Mouse (Mus musculus) megakaryocyte, embryonic 14.5 days (primary cell): Measurements from ENCODE around the gene Ubap2. TPM values are rescaled to one million over a fixed set of nuclear protein-coding genes. Genes with fewer than 3 reads are reported as not detected.
A peak's percentile ranks its signal among the peaks of the same experiment; 100 is the strongest.

Experiments
- H3K27me3 ChIP-seq: replicated peaks from 2 replicates; pipeline ENCODE3; 2012; ENCODE audit warnings: inconsistent platforms
- H3K36me3 ChIP-seq: replicated peaks from 2 replicates; pipeline ENCODE3; 2012; ENCODE audit warnings: low read length, inconsistent platforms, mixed read lengths
- H3K4me1 ChIP-seq: 2 replicates; pipeline ENCODE4 v1.6.1; 2012; ENCODE audit warnings: inconsistent platforms
- H3K4me3 ChIP-seq: replicated peaks from 2 replicates; pipeline ENCODE3; 2012; ENCODE audit warnings: moderate library complexity, mild to moderate bottlenecking, inconsistent platforms
- H3K9me3 ChIP-seq: 2 replicates; pipeline ENCODE4 v1.6.1; 2012; ENCODE audit warnings: inconsistent platforms
- FLI1 ChIP-seq: IDR thresholded peaks from 2 replicates; pipeline ENCODE4 v1.6.1; 2012; ENCODE audit warnings: low read length, inconsistent platforms, mixed read lengths
- GATA1 ChIP-seq: IDR thresholded peaks from 3 replicates; pipeline ENCODE4 v1.6.1; 2012; ENCODE audit warnings: mixed read lengths, low read length, inconsistent platforms, borderline replicate concordance
- polyA plus RNA-seq: library from polyadenylated mRNA; stranded (reverse); fragments of >175 nt; gene quantifications from 2 replicates; pipeline ENCODE4 v1.2.3, GENCODE M21; 2012; ENCODE audit warnings: low replicate concordance; ENCODE audit not compliant: insufficient read depth

Ubap2 gene
- polyA plus RNA-seq, 1 experiment, result 277 TPM

DNA sequence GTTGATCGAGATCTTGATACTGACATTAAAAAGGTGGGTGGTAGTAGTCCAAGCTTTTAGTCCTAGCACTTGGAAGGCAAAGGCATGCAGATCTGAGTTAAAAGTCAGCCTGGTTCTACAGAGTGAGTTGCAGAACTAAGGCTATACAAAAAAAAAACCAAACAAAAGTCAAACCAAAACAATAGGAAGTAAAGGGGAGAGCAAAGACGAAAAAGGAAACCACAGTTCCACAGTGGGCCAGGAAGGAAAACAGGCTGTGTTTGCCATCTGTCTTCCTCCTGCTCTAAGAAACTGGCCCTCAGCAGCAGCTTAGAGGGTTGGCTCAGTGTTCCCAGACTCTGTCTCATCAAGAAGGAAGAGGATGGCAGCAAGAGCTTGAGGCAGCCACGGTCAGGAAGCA is 29.4 kb upstream of the Ubap2 start:
- H3K4me1 ChIP-seq, result peaks cover 66% of the 10 kb centered on the region
- no peaks in the 10 kb centered on the region for H3K27me3 ChIP-seq
- TF ChIP-seq GATA1 (no peak), FLI1 (no peak)
- H3K9me3 ChIP-seq, result no peaks in the 10 kb centered on the region
- peak overlapping the region; percentile 6 for H3K4me3 ChIP-seq
- peaks cover 99% of the 10 kb centered on the region for H3K36me3 ChIP-seq

DNA sequence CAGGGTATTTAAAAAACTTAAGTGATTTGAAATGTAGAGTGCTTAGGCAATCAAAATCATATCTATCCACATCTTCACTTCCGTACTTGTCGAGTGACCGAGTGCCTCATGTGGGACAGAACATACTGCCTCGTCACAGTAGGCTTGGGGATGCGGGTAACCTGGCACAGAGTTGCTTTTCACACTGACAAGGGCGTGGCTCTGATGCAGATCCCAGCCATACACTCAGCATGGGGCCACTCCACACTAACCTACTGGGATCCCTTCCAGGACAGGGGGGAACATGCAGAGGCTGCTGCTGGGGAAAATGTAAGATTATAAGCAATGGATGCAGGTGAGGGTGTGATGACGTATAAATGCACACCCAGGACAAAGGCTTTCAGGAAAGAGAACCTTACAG is 28.7 kb upstream of the Ubap2 start:
- TF ChIP-seq FLI1 (no peak), GATA1 (no peak)
- Histone ChIP-seq H3K27me3 (no peaks in the 10 kb centered on the region), H3K4me3 (peak overlapping the region; percentile 47), H3K4me1 (peaks cover 62% of the 10 kb centered on the region), H3K9me3 (no peaks in the 10 kb centered on the region), H3K36me3 (peaks cover 99% of the 10 kb centered on the region)

DNA sequence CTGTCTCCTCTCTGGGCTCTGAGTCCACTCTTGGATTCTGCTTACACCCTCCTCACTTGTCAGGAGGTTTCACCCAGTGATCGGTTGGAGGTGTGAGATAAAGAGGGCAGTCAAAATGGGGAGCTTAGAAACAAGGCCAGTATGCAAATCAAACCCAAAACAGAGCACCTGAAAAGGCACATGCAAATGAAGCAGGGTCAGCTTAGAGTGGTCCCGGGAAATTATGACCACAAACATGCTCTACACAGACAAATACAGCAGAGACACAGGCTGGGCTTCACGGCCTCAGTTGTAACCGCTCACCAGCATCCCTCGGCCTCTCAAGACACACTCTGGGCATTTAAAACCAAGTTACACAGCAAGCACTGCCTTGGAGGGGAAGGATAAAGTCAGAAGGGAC is 24.0 kb upstream of the Ubap2 start:
- TF ChIP-seq GATA1 (no peak), FLI1 (no peak)
- Histone ChIP-seq H3K4me1 (peaks cover 27% of the 10 kb centered on the region), H3K9me3 (no peaks in the 10 kb centered on the region), H3K27me3 (no peaks in the 10 kb centered on the region), H3K4me3 (no peak overlapping the region), H3K36me3 (peaks cover 99% of the 10 kb centered on the region)

DNA sequence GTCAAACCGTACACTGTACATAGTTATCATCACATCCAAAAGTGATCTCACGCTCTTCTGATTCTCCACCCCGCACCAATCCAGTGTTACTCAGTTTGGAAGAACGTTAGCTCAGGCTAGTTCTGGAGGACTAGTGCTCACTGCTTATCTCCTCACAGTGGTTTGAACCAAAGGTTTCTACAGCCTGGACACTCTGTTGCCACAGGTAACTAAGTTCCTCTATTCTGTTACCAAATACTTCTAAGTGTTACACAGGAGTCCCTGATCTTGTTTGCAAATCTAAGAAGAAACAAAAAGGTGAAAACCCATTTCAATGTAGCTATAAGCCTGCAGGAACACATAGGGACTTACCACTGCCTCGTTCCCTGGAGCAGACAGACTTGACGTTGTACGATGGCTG is 21.0 kb upstream of the Ubap2 start:
- Histone ChIP-seq H3K36me3 (peaks cover 99% of the 10 kb centered on the region), H3K27me3 (no peaks in the 10 kb centered on the region), H3K4me1 (peaks cover 10% of the 10 kb centered on the region), H3K4me3 (no peak overlapping the region), H3K9me3 (no peaks in the 10 kb centered on the region)
- TF ChIP-seq GATA1, result no peak
- no peak for TF ChIP-seq FLI1

DNA sequence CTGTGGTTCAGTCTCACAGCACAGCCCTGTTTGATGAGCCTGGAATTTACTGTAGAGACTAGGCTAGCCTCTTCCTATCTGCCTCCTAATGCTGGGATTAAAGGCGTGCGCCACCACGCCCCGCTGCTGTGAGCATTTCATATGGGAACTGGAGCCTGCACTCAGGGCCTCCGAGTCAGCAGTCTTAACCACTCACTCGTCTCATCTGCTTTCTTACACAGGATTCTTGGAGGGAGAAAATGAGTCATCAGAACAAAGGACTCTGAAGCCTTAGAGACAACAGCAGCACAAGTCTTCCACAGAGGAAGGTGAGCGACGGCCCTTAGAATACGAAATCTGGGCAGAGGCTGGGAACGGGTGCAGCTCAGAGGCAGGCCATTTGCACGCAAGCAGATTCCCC is 20.6 kb upstream of the Ubap2 start:
- Histone ChIP-seq H3K36me3 (peaks cover 99% of the 10 kb centered on the region), H3K4me3 (no peak overlapping the region), H3K4me1 (peaks cover 10% of the 10 kb centered on the region), H3K9me3 (no peaks in the 10 kb centered on the region), H3K27me3 (no peaks in the 10 kb centered on the region)
- TF ChIP-seq FLI1, result no peak
- TF ChIP-seq GATA1, result no peak

DNA sequence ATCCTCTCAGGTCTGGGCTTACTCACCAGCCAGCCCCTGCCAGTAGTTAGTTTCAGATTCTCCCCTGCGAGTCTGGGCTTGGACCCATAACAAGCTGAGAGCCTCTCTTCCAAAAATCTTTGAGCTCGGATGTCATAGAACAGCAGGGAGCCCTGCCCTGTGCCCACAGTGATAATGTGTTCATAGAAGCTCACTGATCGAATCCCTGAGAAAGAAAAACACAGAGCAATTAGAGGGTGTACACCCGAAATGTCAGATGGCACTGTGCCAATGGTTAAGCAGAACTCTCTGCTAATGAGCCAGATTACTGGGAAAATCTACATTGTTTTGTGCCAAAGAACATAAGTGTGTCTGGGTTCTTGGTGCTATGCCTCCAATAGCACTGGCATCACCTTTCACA is 19.0 kb upstream of the Ubap2 start:
- no peak overlapping the region for H3K4me3 ChIP-seq
- peaks cover 10% of the 10 kb centered on the region for H3K4me1 ChIP-seq
- H3K27me3 ChIP-seq, result no peaks in the 10 kb centered on the region
- no peaks in the 10 kb centered on the region for H3K9me3 ChIP-seq
- TF ChIP-seq FLI1 (no peak), GATA1 (no peak)
- peaks cover 93% of the 10 kb centered on the region for H3K36me3 ChIP-seq

DNA sequence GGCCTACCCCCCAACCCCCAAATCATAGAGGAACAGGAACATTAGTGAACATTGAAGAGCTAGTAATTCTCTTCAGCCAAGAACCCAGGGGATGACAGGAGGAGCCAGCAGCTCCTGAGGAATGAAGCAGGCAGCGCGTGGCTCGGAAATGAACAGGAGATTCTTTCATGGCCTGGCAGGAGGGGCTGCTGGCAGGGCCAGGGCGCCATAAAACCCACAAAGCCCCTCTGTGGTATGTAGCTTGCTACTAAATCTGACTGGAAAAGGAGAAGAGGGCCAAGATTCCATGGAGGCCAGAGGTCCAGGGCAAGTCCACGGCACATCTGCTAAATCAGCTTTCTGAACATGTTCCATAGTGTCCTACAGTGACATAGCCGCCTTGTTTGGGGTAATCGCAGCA is 14.9 kb upstream of the Ubap2 start:
- Histone ChIP-seq H3K9me3 (no peaks in the 10 kb centered on the region), H3K27me3 (no peaks in the 10 kb centered on the region), H3K4me3 (no peak overlapping the region), H3K36me3 (peaks cover 53% of the 10 kb centered on the region), H3K4me1 (peaks cover 5% of the 10 kb centered on the region)
- TF ChIP-seq FLI1 (no peak), GATA1 (no peak)

DNA sequence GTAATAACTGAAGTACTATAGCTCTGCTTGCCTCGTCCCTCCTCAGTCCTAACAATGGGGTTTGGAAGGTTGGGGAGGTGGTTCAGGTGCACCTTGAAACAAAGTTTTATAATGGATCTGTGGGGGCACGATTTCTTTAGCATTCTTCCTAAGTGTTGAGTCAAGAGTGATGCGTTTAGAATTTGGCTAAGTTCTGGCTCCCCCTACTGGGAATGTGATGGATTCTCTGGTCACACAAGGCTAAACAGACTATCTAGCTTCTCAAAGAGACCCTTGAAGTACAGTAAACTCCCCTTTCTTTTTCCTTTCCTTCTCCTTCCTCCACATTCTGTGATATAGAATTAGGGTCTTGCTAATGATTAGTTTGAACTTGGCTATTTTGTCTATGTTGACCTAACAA is 11.5 kb upstream of the Ubap2 start:
- Histone ChIP-seq H3K27me3 (no peaks in the 10 kb centered on the region), H3K36me3 (peaks cover 20% of the 10 kb centered on the region), H3K9me3 (no peaks in the 10 kb centered on the region), H3K4me3 (no peak overlapping the region), H3K4me1 (peaks cover 13% of the 10 kb centered on the region)
- TF ChIP-seq GATA1 (no peak), FLI1 (no peak)

DNA sequence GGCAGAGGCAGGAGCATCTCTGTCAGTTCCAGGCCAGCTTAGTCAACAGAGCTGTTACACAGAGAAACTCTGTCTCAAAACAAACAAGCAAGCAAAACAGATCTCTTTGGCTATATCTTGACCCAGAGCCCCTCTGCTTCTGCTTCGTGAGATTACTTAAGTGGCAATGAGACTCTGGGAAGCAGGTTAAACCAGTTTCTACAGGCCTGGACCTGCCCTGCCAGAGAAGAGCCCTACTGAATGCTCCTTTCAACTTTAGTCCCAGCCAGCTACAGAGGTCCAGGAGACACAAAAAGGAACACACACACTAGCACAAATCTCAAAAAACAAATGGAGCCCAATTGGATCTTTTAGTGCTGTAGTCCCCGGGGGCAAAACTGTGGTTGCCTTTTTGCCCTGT is 9.1 kb upstream of the Ubap2 start:
- Histone ChIP-seq H3K9me3 (no peaks in the 10 kb centered on the region), H3K27me3 (no peaks in the 10 kb centered on the region), H3K36me3 (no peaks in the 10 kb centered on the region), H3K4me1 (peaks cover 13% of the 10 kb centered on the region), H3K4me3 (no peak overlapping the region)
- no peak for TF ChIP-seq GATA1
- TF ChIP-seq FLI1, result no peak

DNA sequence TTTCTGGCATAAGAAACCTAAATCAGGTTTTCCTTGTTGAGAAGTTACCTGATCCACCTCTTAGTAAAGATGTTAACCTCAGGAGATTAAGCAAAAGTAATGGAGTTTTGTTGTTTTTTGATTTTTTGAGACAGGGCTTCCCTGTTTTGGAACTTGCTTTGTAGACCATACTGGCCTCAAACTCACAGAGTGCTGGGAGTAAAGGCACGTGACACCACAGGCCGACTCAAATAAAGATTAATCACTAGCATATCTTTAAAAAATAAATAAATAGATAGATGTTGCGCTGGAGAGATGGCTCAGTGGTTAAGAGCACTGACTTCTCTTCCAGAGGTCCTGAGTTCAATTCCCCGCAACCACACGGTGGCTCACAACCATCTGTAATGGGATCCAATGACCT is 983 bp upstream of the Ubap2 start:
- TF ChIP-seq FLI1, result no peak
- TF ChIP-seq GATA1, result no peak
- Histone ChIP-seq H3K4me3 (peak overlapping the region; percentile 92), H3K9me3 (no peaks in the 10 kb centered on the region), H3K36me3 (peaks cover 3% of the 10 kb centered on the region), H3K27me3 (no peaks in the 10 kb centered on the region), H3K4me1 (peaks cover 41% of the 10 kb centered on the region)

DNA sequence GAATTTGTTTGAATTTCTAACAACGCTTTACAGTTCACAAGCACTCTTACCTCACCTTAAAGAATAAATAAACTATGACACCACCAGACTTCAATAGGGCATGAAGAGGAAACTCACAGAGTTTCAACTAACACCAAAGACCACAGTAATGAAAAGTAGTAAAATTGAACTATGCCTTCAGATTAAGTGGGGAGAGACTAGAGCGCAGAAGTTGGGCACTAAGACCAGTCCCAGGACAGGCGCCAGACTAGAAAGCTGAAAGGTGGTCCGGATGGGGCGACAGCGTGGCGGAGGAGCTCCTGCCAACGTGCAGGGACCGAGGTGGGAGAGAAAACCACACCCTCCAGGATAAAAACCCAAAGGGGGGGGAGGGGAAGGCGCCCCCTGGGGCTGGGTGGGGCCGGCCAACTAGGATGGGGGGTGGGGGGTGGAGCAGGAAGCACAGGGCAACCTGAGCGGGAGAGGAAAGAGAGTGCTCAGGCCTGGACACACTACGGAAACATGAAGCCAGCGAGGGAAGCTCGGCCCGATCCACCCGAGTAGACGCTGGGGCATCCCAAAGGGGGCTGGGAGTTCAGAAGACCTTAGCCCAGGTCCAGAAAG is 466 bp downstream of the Ubap2 start:
- Histone ChIP-seq H3K27me3 (no peaks in the 10 kb centered on the region), H3K4me3 (peak overlapping the region; percentile 92), H3K9me3 (no peaks in the 10 kb centered on the region), H3K36me3 (peaks cover 15% of the 10 kb centered on the region), H3K4me1 (peaks cover 46% of the 10 kb centered on the region)
- TF ChIP-seq GATA1 (no peak), FLI1 (no peak)
